Mouse (Mus musculus): ENCODE measurements around the gene Adgrb2. TPM values are rescaled to one million over a fixed set of nuclear protein-coding genes. Genes with fewer than 3 reads are reported as not detected.

Gene Adgrb2
- 0.19 to 0.63 TPM in 2 of 4 replicates, not detected in the others for total RNA-seq (2023; ENCODE audit: inconsistent age)

GRCm38 (mm10) chr4:129984421-129985061 is at the start of gene Adgrb2:
TSS of gene Adgrb2 (plus strand) at chr4:129984870.

GRCm38 (mm10) chr4:130047331-130048202 is 62.9 kb downstream of the Adgrb2 start, which contains the start of gene Col16a1:
TSS of gene Col16a1 (plus strand) at chr4:130047840.

Other genes starting within 250 kb of the Adgrb2 start
- 129 to 134 TPM (median 132 TPM) in 4 replicates for gene Khdrbs1, start 242.6 kb upstream of the Adgrb2 start, total RNA-seq (2023; ENCODE audit: inconsistent age)
- gene Ptp4a2, start 173.7 kb upstream of the Adgrb2 start, total RNA-seq (2023; ENCODE audit: inconsistent age): 370 to 439 TPM (median 425 TPM) in 4 replicates
- gene Spocd1, start 55.6 kb upstream of the Adgrb2 start, total RNA-seq (2023; ENCODE audit: inconsistent age): not detected in 4 replicates
- gene Col16a1, start 63.0 kb downstream of the Adgrb2 start, total RNA-seq (2023; ENCODE audit: inconsistent age): not detected in 4 replicates
- gene Pef1, start 117.7 kb downstream of the Adgrb2 start, total RNA-seq (2023; ENCODE audit: inconsistent age): 25.6 to 31.5 TPM (median 28.4 TPM) in 4 replicates
- not detected in 4 replicates for gene Hcrtr1, start 154.5 kb downstream of the Adgrb2 start, total RNA-seq (2023; ENCODE audit: inconsistent age)
- not detected in 4 replicates for gene Tinagl1, start 190.3 kb downstream of the Adgrb2 start, total RNA-seq (2023; ENCODE audit: inconsistent age)
- gene Gm853, start 237.5 kb downstream of the Adgrb2 start, total RNA-seq (2023; ENCODE audit: inconsistent age): not detected in 4 replicates